Mouse (Mus musculus) liver, adult 2 months (tissue): ENCODE measurements at regions not wholly inside any gene's neighbourhood (a gene's known extent, or its start where the extent isn't known, plus 50 kb on each side); places are given as distances from the start of the nearest gene placed in this dataset.

ENCODE experiments used
- CTCF ChIP-seq: fragments of 200-500 bp; IDR thresholded peaks from 2 replicates; pipeline ENCODE4 v1.5.1; 2011; ENCODE audit warnings: low read depth, low read length, control low read depth
- POLR2A ChIP-seq: fragments of 200-500 bp; IDR thresholded peaks from 2 replicates; pipeline ENCODE4 v1.6.1; 2011; ENCODE audit warnings: low read length, control low read depth; ENCODE audit not compliant: insufficient read depth; ENCODE audit errors: extremely low read depth

DNA sequence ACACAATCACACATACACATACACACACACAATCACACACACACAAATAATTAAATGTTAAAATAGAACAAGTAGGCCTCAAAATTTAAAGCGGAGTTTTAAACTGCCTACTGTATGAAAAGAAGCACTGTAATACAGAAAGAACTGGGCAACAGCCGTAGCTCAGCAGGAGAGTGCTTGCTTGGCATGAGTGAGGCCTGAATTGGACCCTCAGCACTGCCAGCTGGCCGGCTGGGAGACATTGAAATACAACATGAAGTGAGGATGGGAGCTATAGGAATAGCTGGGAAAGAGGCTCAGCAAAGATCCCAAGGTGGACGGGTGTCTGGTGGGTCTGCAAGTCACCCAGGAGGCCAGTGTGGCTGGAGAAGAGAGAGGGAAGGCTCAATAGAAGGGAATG is 136.8 kb downstream of the Zfp281 start:
- TF ChIP-seq CTCF (no peak), POLR2A (no peak)
